Mouse (Mus musculus) limb, embryonic 12.5 days (tissue): ENCODE results near the gene Clpx. TPM values are rescaled to one million over a fixed set of nuclear protein-coding genes. Genes with fewer than 3 reads are reported as not detected.

Experiments used
- ATAC-seq: fragments of 200-750 bp; cut with Nextera tagmentation; 2 replicates; pipeline ENCODE4 v1.8.0; 2017; ENCODE audit warnings: low read depth, moderate TSS enrichment; ENCODE audit not compliant: insufficient number of reproducible peaks, insufficient read depth, low FRiP score, low TSS enrichment
- H3K27ac ChIP-seq: fragments of 300-500 bp; sonication (generic); 2 replicates; pipeline ENCODE4 v1.5.1; 2016; ENCODE audit warnings: mild to moderate bottlenecking, moderate library complexity
- H3K27me3 ChIP-seq: fragments of 300-500 bp; sonication (generic); 2 replicates; pipeline ENCODE4 v1.6.1; 2016; ENCODE audit warnings: mild to moderate bottlenecking, moderate library complexity
- H3K36me3 ChIP-seq: fragments of 300-500 bp; sonication (generic); 2 replicates; pipeline ENCODE4 v1.6.1; 2016; ENCODE audit warnings: mild to moderate bottlenecking, moderate library complexity
- H3K4me1 ChIP-seq: fragments of 300-500 bp; sonication (generic); replicated peaks from 2 replicates; pipeline ENCODE4 v1.6.1; 2016
- H3K4me2 ChIP-seq: fragments of 300-500 bp; sonication (generic); 2 replicates; pipeline ENCODE4 v1.6.1; 2016; ENCODE audit warnings: mild to moderate bottlenecking, moderate library complexity
- H3K4me3 ChIP-seq: fragments of 300-500 bp; sonication (generic); replicated peaks from 2 replicates; pipeline ENCODE4 v1.5.1; 2016; ENCODE audit warnings: mild to moderate bottlenecking
- H3K9ac ChIP-seq: fragments of 300-500 bp; sonication (generic); replicated peaks from 2 replicates; pipeline ENCODE4 v1.6.1; 2016; ENCODE audit warnings: mild to moderate bottlenecking, moderate library complexity
- H3K9me3 ChIP-seq: fragments of 300-500 bp; sonication (generic); 2 replicates; pipeline ENCODE4 v1.6.1; 2016; ENCODE audit warnings: mild to moderate bottlenecking, moderate library complexity
- WGBS: fragments of 180-500 bp; shearing (Covaris S2); methylation state at CpG from one replicate; pipeline ENCODE4 v1.1.7; 2016; 5-methylcytosine and 5-hydroxymethylcytosine counted together
- polyA plus RNA-seq: library from polyadenylated mRNA; unstranded; fragments of >200 nt; fragmentation: Nextera tagmentation; extraction: Ambion mirVana; gene quantifications from 2 replicates; pipeline ENCODE4 v1.2.1, GENCODE M21; 2016

Clpx gene
- polyA plus RNA-seq, 1 experiment from 2014 or later: 60.8 TPM

- Histone ChIP-seq H3K27me3 (no peaks in the 10 kb centered on the region), H3K36me3 (peaks cover 38% of the 10 kb centered on the region), H3K4me2 (no peak overlapping the region), H3K4me3 (no peak overlapping the region), H3K27ac (no peak overlapping the region), H3K9me3 (no peaks in the 10 kb centered on the region), H3K9ac (no peak overlapping the region), H3K4me1 (peaks cover 1% of the 10 kb centered on the region; the same call in 1 of the 2 replicates)
- 88% methylated on average over 5 of the region's 5 CpGs for WGBS
- ATAC-seq: no peak
Measured at GRCm38 (mm10) chr9:65353251-65353650, 59.2 kb downstream of the Clpx start.

DNA sequence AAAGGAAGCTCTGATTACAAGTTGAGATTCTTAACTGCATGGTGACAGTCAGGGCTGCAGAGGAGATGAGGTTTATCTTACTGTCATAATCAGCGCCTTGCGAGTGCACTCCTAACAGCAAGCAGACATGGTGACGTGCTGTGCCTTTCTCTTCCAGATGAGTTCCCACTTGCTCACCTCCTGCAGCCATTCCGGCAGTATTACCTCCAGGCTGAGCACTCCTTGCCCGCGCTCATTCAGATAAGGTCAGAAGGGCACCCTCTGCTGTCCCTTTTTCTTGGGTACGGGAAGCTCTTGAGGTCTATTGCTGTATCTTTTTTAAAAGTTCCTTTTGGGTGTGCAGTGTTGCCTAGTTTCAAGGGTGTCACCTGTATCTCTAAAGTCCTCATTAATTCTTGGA is 62.5 kb downstream of the Clpx start:
- Histone ChIP-seq H3K4me2 (no peak overlapping the region), H3K36me3 (peaks cover 70% of the 10 kb centered on the region), H3K9ac (no peak overlapping the region), H3K9me3 (no peaks in the 10 kb centered on the region), H3K27me3 (no peaks in the 10 kb centered on the region), H3K27ac (no peak overlapping the region), H3K4me3 (no peak overlapping the region), H3K4me1 (no peaks in the 10 kb centered on the region)
- 86% methylated on average over 7 of the region's 7 CpGs for WGBS
- ATAC-seq: no peak

DNA sequence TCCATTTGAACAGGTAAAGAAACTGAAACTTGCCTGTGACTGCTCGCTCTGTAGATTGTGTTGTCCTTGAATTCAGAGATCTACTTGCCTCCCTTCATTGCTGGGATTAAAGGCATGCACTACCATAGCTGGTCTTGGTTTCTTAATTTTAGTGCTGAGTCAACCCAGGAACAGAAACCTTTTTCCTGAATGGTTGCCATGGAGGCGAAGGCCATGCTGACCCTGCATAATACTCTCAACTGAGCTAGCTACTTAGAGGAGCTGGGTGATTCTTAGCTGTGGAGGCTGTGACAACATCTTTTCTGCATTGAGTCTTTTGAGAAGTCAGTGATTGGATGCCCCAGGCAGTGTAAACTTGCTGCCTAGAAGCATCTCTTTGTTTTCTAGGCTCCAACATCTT is 62.9 kb downstream of the Clpx start:
- H3K4me1 ChIP-seq: no peaks in the 10 kb centered on the region
- no peaks in the 10 kb centered on the region for H3K27me3 ChIP-seq
- H3K27ac ChIP-seq: no peak overlapping the region
- no peak overlapping the region for H3K4me3 ChIP-seq
- WGBS: 98% methylated on average over 2 of the region's 2 CpGs
- H3K9me3 ChIP-seq: no peaks in the 10 kb centered on the region
- no peak overlapping the region for H3K4me2 ChIP-seq
- no peak for ATAC-seq
- H3K36me3 ChIP-seq: peaks cover 74% of the 10 kb centered on the region
- no peak overlapping the region for H3K9ac ChIP-seq

DNA sequence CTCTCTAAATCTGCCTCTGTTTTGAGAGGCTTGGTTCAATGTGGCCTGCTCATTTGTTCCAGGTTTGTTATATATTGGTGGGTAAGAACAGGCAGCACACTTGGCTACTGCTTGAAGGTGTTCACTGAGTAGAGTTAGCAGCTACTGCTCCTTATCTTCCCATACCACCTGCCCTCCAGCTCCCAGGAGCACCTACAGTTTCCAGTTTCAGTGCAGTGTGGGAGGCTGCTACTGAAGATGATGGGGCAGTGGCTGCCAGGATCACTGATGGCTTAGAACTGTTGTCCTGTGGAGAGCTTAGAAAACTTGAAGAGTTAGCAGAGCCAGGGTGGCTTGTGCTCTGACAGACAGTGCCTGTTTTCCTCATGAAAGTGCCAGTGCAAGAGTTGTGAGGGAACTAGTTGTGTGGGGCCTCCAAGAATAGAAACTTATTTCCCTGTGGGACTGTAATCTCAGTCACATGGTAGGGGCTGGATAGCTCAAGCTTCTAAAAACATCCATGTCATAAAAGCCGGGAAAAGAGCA is 65.0 kb downstream of the Clpx start:
- H3K36me3 ChIP-seq: peaks cover 76% of the 10 kb centered on the region
- ATAC-seq: no peak
- no peak overlapping the region for H3K9ac ChIP-seq
- H3K4me1 ChIP-seq: no peaks in the 10 kb centered on the region
- WGBS: 91% methylated on average over 1 of the region's 1 CpGs
- H3K4me3 ChIP-seq: no peak overlapping the region
- H3K27me3 ChIP-seq: no peaks in the 10 kb centered on the region
- H3K4me2 ChIP-seq: no peak overlapping the region
- no peaks in the 10 kb centered on the region for H3K9me3 ChIP-seq
- no peak overlapping the region for H3K27ac ChIP-seq

- H3K9ac ChIP-seq: no peak within 1 kb of the TSS
- H3K4me1 ChIP-seq: no peaks in the 10 kb centered on the region
- H3K27ac ChIP-seq: no peak within 1 kb of the TSS
- WGBS: 95% methylated on average over 16 of the region's 16 CpGs
- no peak within 1 kb of the TSS for H3K4me2 ChIP-seq
- no peaks in the 10 kb centered on the region for H3K27me3 ChIP-seq
- H3K9me3 ChIP-seq: no peaks in the 10 kb centered on the region
- peaks cover 63% of the 10 kb centered on the region for H3K36me3 ChIP-seq
- ATAC-seq: no peak
- H3K4me3 ChIP-seq: no peak within 1 kb of the TSS
Measured at GRCm38 (mm10) chr9:65360641-65361448, 66.8 kb downstream of the Clpx start, which contains the start of gene Ubap1l. TSS of gene Ubap1l (plus strand) at chr9:65361041.

DNA sequence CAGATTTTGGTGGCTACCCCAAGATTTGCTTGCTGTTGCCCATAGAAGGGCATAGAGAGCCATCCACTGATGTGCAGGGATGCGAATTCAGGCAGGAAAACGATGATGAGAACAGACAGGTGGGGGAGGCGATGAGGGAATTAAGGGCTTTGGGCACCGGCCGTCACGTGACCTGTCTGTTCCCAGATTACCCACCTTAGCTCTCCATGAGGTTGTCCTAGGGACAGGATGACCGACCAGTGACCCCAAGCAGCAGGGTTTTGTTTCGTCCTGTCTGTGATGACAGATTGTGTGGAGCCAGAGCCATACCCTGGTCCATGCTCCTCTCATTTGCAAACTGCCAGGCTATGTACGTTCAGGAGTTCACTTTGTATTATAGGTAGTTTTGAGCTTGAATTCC is 69.6 kb downstream of the Clpx start:
- Histone ChIP-seq H3K27me3 (no peaks in the 10 kb centered on the region), H3K9me3 (no peaks in the 10 kb centered on the region), H3K4me2 (no peak overlapping the region), H3K4me1 (no peaks in the 10 kb centered on the region), H3K4me3 (no peak overlapping the region), H3K9ac (no peak overlapping the region), H3K36me3 (peaks cover 41% of the 10 kb centered on the region), H3K27ac (no peak overlapping the region)
- ATAC-seq: no peak
- 54% methylated on average over 9 of the region's 9 CpGs for WGBS

GRCm38 (mm10) chr9:65365721-65366120 is 71.7 kb downstream of the Clpx start:
- no peak overlapping the region for H3K9ac ChIP-seq
- 91% methylated on average over 7 of the region's 7 CpGs for WGBS
- H3K27me3 ChIP-seq: no peaks in the 10 kb centered on the region
- no peak for ATAC-seq
- no peak overlapping the region for H3K4me2 ChIP-seq
- no peak overlapping the region for H3K27ac ChIP-seq
- H3K4me1 ChIP-seq: no peaks in the 10 kb centered on the region
- H3K9me3 ChIP-seq: no peaks in the 10 kb centered on the region
- no peak overlapping the region for H3K4me3 ChIP-seq
- H3K36me3 ChIP-seq: peaks cover 22% of the 10 kb centered on the region

DNA sequence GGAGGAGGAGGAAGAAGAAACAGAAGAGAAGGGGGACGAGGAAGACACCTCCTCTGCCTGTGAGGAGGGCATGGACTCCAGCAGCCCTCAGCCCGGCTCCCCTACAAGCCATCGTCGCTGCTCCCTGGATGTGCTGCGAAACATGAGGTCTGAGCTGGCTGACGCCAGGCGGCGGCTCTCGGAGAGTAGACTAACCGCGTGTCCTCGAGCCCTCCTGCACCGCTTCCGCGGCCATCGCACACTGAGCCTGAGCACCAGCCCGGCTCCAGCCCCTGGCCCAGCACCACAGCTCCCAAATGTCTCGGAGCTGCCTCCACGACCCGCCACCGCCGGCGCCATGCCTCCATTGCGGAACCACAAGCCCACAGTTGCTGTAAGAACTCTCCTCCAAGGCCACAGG is 77.7 kb downstream of the Clpx start:
- Histone ChIP-seq H3K4me2 (no peak overlapping the region), H3K36me3 (peaks cover 10% of the 10 kb centered on the region), H3K27me3 (no peaks in the 10 kb centered on the region), H3K4me3 (no peak overlapping the region), H3K9me3 (no peaks in the 10 kb centered on the region), H3K9ac (no peak overlapping the region), H3K27ac (no peak overlapping the region), H3K4me1 (no peaks in the 10 kb centered on the region; the same call in 1 of the 2 replicates)
- WGBS: 78% methylated on average over 24 of the region's 24 CpGs
- ATAC-seq: no peak

DNA sequence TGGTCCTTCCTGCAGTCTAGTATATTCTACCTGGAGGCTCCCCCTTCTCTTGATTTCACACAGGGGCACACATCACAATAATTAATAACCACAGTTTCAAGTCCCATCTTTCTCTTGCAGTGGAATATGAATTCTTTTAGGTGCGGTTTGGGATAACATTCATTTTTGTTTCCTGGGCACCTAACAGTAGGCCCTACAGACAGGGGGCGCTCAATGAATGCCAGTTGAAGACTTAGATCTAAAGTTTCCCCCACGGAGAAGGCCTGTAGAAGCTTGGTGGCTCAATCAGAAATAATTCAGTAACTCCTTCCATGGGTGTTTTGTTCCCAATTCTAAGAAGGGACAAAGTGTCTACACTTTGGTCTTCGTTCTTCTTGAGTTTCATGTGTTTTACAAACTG is 78.4 kb downstream of the Clpx start:
- H3K36me3 ChIP-seq: peaks cover 16% of the 10 kb centered on the region
- no peak overlapping the region for H3K9ac ChIP-seq
- H3K27ac ChIP-seq: no peak overlapping the region
- no peak overlapping the region for H3K4me3 ChIP-seq
- ATAC-seq: no peak
- WGBS: 72% methylated on average over 4 of the region's 4 CpGs
- no peaks in the 10 kb centered on the region for H3K9me3 ChIP-seq
- H3K4me1 ChIP-seq: no peaks in the 10 kb centered on the region; the same call in 1 of the 2 replicates
- H3K27me3 ChIP-seq: no peaks in the 10 kb centered on the region
- no peak overlapping the region for H3K4me2 ChIP-seq

GRCm38 (mm10) chr9:65374468-65375162 is 80.6 kb downstream of the Clpx start:
- H3K4me2 ChIP-seq: no peak overlapping the region
- H3K27ac ChIP-seq: 0 out of 2 replicates have a peak overlapping the region, but pooled peaks have one; percentile 29

GRCm38 (mm10) chr9:65375163-65375934 is 81.3 kb downstream of the Clpx start:
- Histone ChIP-seq H3K9me3 (no peaks in the 10 kb centered on the region), H3K4me3 (no peak overlapping the region), H3K27me3 (no peaks in the 10 kb centered on the region), H3K27ac (0 out of 2 replicates have a peak overlapping the region, but pooled peaks have one; percentile 29), H3K4me1 (no peaks in the 10 kb centered on the region; the same call in 1 of the 2 replicates), H3K9ac (0 out of 2 replicates have a peak overlapping the region, but pooled peaks have one; percentile 3), H3K36me3 (peaks cover 21% of the 10 kb centered on the region), H3K4me2 (no peak overlapping the region)
- no peak; the same call in 1 of the 2 replicates for ATAC-seq
- WGBS: 77% methylated on average over 9 of the region's 9 CpGs

More at GRCm38 (mm10) chr9:65374468-65375162, 80.6 kb downstream of the Clpx start:
- no peak overlapping the region for H3K4me3 ChIP-seq
- 54% methylated on average over 5 of the region's 5 CpGs for WGBS
- ATAC-seq: no peak
- no peaks in the 10 kb centered on the region; the same call in 1 of the 2 replicates for H3K4me1 ChIP-seq
- peaks cover 21% of the 10 kb centered on the region for H3K36me3 ChIP-seq
- H3K9me3 ChIP-seq: no peaks in the 10 kb centered on the region
- H3K9ac ChIP-seq: no peak overlapping the region
- H3K27me3 ChIP-seq: no peaks in the 10 kb centered on the region
